Mouse (Mus musculus) midbrain, embryonic 13.5 days (tissue): ENCODE data around the gene Prkcg. TPM values are rescaled to one million over a fixed set of nuclear protein-coding genes. Genes with fewer than 3 reads are reported as not detected.
"Not testable (repeated sequence)": the region's sequence is repeated elsewhere in the genome, so short reads cannot be mapped to it uniquely, and the experiment has no call there.

Experiments
- ATAC-seq: fragments of 200-750 bp; cut with Nextera tagmentation; 2 replicates; pipeline ENCODE4 v1.8.0; 2017; ENCODE audit warnings: mild to moderate bottlenecking, moderate TSS enrichment, moderate library complexity
- H3K27ac ChIP-seq: fragments of 300-500 bp; sonication (generic); 2 replicates; pipeline ENCODE4 v1.5.1; 2015; ENCODE audit warnings: inconsistent platforms, mild to moderate bottlenecking, moderate library complexity
- H3K27me3 ChIP-seq: fragments of 300-500 bp; sonication (generic); 2 replicates; pipeline ENCODE4 v1.6.1; 2015; ENCODE audit warnings: mild to moderate bottlenecking, inconsistent platforms
- H3K36me3 ChIP-seq: fragments of 300-500 bp; sonication (generic); 2 replicates; pipeline ENCODE4 v1.6.1; 2015; ENCODE audit warnings: mild to moderate bottlenecking, inconsistent platforms
- H3K4me1 ChIP-seq: fragments of 300-500 bp; sonication (generic); replicated peaks from 2 replicates; pipeline ENCODE4 v1.6.1; 2015; ENCODE audit warnings: inconsistent platforms
- H3K4me2 ChIP-seq: fragments of 300-500 bp; sonication (generic); replicated peaks from 2 replicates; pipeline ENCODE4 v1.6.1; 2015; ENCODE audit warnings: moderate library complexity, mild to moderate bottlenecking, inconsistent platforms
- H3K4me3 ChIP-seq: fragments of 300-500 bp; sonication (generic); replicated peaks from 2 replicates; pipeline ENCODE4 v1.5.1; 2015; ENCODE audit warnings: mild to moderate bottlenecking, inconsistent platforms
- H3K9ac ChIP-seq: fragments of 300-500 bp; sonication (generic); replicated peaks from 2 replicates; pipeline ENCODE4 v1.6.1; 2015; ENCODE audit warnings: mild to moderate bottlenecking, inconsistent platforms
- H3K9me3 ChIP-seq: fragments of 300-500 bp; sonication (generic); 2 replicates; pipeline ENCODE4 v1.6.1; 2016; ENCODE audit warnings: mild to moderate bottlenecking, inconsistent platforms
- WGBS: fragments of 180-500 bp; shearing (Covaris S2); methylation state at CpG from one replicate; pipeline ENCODE4 v1.1.7; 2015; 5-methylcytosine and 5-hydroxymethylcytosine counted together
- polyA plus RNA-seq: library from polyadenylated mRNA; unstranded; fragments of >200 nt; fragmentation: Nextera tagmentation; extraction: Ambion mirVana; gene quantifications from 2 replicates; pipeline ENCODE4 v1.2.1, GENCODE M21; 2015

Prkcg gene
- polyA plus RNA-seq, 1 experiment from 2014 or later, result 0.66 TPM

- Histone ChIP-seq H3K36me3 (no peaks in the 10 kb centered on the region), H3K4me2 (no peak overlapping the region), H3K4me3 (no peak overlapping the region), H3K4me1 (no peaks in the 10 kb centered on the region), H3K9me3 (no peaks in the 10 kb centered on the region), H3K27me3 (no peaks in the 10 kb centered on the region), H3K27ac (no peak overlapping the region), H3K9ac (no peak overlapping the region)
- 63% methylated on average over 6 of the region's 6 CpGs for WGBS
- no peak for ATAC-seq
Measured at GRCm38 (mm10) chr7:3275455-3276170, 13.4 kb upstream of the Prkcg start.

GRCm38 (mm10) chr7:3276781-3277180 lies 12.2 kb upstream of the Prkcg start:
- H3K27me3 ChIP-seq, ATAC-seq, H3K36me3 ChIP-seq, H3K27ac ChIP-seq, H3K9me3 ChIP-seq, H3K4me3 ChIP-seq, H3K9ac ChIP-seq, H3K4me1 ChIP-seq, H3K4me2 ChIP-seq: not testable (repeated sequence)
- WGBS, result 48% methylated on average over 4 of the region's 4 CpGs

GRCm38 (mm10) chr7:3280080-3280653 lies 8.8 kb upstream of the Prkcg start:
- H3K4me2 ChIP-seq, result no peak overlapping the region
- H3K9ac ChIP-seq, result no peak overlapping the region
- no peaks in the 10 kb centered on the region for H3K36me3 ChIP-seq
- H3K9me3 ChIP-seq, result no peaks in the 10 kb centered on the region
- no peaks in the 10 kb centered on the region for H3K27me3 ChIP-seq
- no peaks in the 10 kb centered on the region for H3K4me1 ChIP-seq
- no peak for ATAC-seq
- WGBS, result 59% methylated on average over 5 of the region's 5 CpGs
- no peak overlapping the region for H3K4me3 ChIP-seq
- H3K27ac ChIP-seq, result no peak overlapping the region

- no peak overlapping the region for H3K27ac ChIP-seq
Measured at GRCm38 (mm10) chr7:3280654-3281153, 8.3 kb upstream of the Prkcg start.

GRCm38 (mm10) chr7:3281741-3282140 lies 7.2 kb upstream of the Prkcg start:
- Histone ChIP-seq H3K27ac (no peak overlapping the region), H3K4me1 (no peaks in the 10 kb centered on the region), H3K4me2 (no peak overlapping the region), H3K9ac (no peak overlapping the region), H3K36me3 (no peaks in the 10 kb centered on the region), H3K4me3 (no peak overlapping the region), H3K9me3 (no peaks in the 10 kb centered on the region), H3K27me3 (no peaks in the 10 kb centered on the region)
- 86% methylated on average over 6 of the region's 6 CpGs for WGBS
- no peak for ATAC-seq

More at GRCm38 (mm10) chr7:3280654-3281153, 8.3 kb upstream of the Prkcg start:
- H3K9ac ChIP-seq, result no peak overlapping the region
- no peaks in the 10 kb centered on the region for H3K4me1 ChIP-seq
- H3K36me3 ChIP-seq, result no peaks in the 10 kb centered on the region
- 47% methylated on average over 8 of the region's 8 CpGs for WGBS
- no peaks in the 10 kb centered on the region for H3K27me3 ChIP-seq
- no peak overlapping the region for H3K4me3 ChIP-seq
- H3K9me3 ChIP-seq, result no peaks in the 10 kb centered on the region
- H3K4me2 ChIP-seq, result no peak overlapping the region
- ATAC-seq, result no peak

GRCm38 (mm10) chr7:3283081-3283875 lies 5.7 kb upstream of the Prkcg start:
- Histone ChIP-seq H3K27me3 (no peaks in the 10 kb centered on the region), H3K4me2 (no peak overlapping the region), H3K9me3 (no peaks in the 10 kb centered on the region), H3K4me3 (no peak overlapping the region), H3K4me1 (no peaks in the 10 kb centered on the region), H3K9ac (no peak overlapping the region), H3K27ac (no peak overlapping the region), H3K36me3 (no peaks in the 10 kb centered on the region)
- WGBS, result 89% methylated on average over 11 of the region's 11 CpGs
- ATAC-seq, result no peak

- H3K36me3 ChIP-seq, result no peaks in the 10 kb centered on the region
- H3K4me3 ChIP-seq, result no peak overlapping the region
- no peaks in the 10 kb centered on the region for H3K9me3 ChIP-seq
- H3K4me2 ChIP-seq, result no peak overlapping the region
- H3K9ac ChIP-seq, result no peak overlapping the region
- H3K27ac ChIP-seq, result no peak overlapping the region
- no peak for ATAC-seq
- WGBS, result 82% methylated on average over 10 of the region's 10 CpGs
- H3K4me1 ChIP-seq, result peaks cover 4% of the 10 kb centered on the region; the same call in 1 of the 2 replicates
- no peaks in the 10 kb centered on the region for H3K27me3 ChIP-seq
Measured at GRCm38 (mm10) chr7:3284604-3285003, 4.4 kb upstream of the Prkcg start.

GRCm38 (mm10) chr7:3286036-3286435 lies 2.9 kb upstream of the Prkcg start:
- no peak overlapping the region for H3K4me2 ChIP-seq
- 93% methylated on average over 5 of the region's 5 CpGs for WGBS
- H3K4me1 ChIP-seq, result peaks cover 18% of the 10 kb centered on the region

GRCm38 (mm10) chr7:3287186-3287585 lies 1.8 kb upstream of the Prkcg start:
- Histone ChIP-seq H3K4me3 (no peak overlapping the region), H3K36me3 (no peaks in the 10 kb centered on the region), H3K27me3 (no peaks in the 10 kb centered on the region), H3K27ac (no peak overlapping the region), H3K9ac (no peak overlapping the region), H3K4me1 (peaks cover 28% of the 10 kb centered on the region), H3K9me3 (no peaks in the 10 kb centered on the region), H3K4me2 (no peak overlapping the region)
- no peak for ATAC-seq
- WGBS, result 69% methylated on average over 7 of the region's 7 CpGs

More at GRCm38 (mm10) chr7:3286036-3286435, 2.9 kb upstream of the Prkcg start:
- Histone ChIP-seq H3K36me3 (no peaks in the 10 kb centered on the region), H3K27me3 (no peaks in the 10 kb centered on the region), H3K9ac (no peak overlapping the region), H3K4me3 (no peak overlapping the region), H3K9me3 (no peaks in the 10 kb centered on the region), H3K27ac (no peak overlapping the region)
- ATAC-seq, result no peak

- no peaks in the 10 kb centered on the region for H3K27me3 ChIP-seq
- H3K4me1 ChIP-seq, result peaks cover 34% of the 10 kb centered on the region
Measured at GRCm38 (mm10) chr7:3290257-3291033, 1.5 kb downstream of the Prkcg start.

GRCm38 (mm10) chr7:3291197-3291596 lies 2.2 kb downstream of the Prkcg start:
- no peak overlapping the region for H3K27ac ChIP-seq
- ATAC-seq, result peak; percentile 9; the same call in 1 of the 2 replicates
- H3K4me2 ChIP-seq, result peak overlapping the region; percentile 59
- 56% methylated on average over 6 of the region's 6 CpGs for WGBS
- peak overlapping the region; percentile 53 for H3K4me3 ChIP-seq
- peaks cover 20% of the 10 kb centered on the region for H3K36me3 ChIP-seq
- H3K4me1 ChIP-seq, result peaks cover 34% of the 10 kb centered on the region
- H3K27me3 ChIP-seq, result no peaks in the 10 kb centered on the region
- no peaks in the 10 kb centered on the region for H3K9me3 ChIP-seq
- peak overlapping the region; percentile 84; the same call in 1 of the 2 replicates for H3K9ac ChIP-seq

More at GRCm38 (mm10) chr7:3290257-3291033, 1.5 kb downstream of the Prkcg start:
- Histone ChIP-seq H3K4me3 (peak overlapping the region; percentile 53), H3K9me3 (no peaks in the 10 kb centered on the region), H3K36me3 (peaks cover 15% of the 10 kb centered on the region), H3K27ac (peak overlapping the region; percentile 80), H3K4me2 (peak overlapping the region; percentile 59), H3K9ac (peak overlapping the region; percentile 84)
- peak; percentile 90 for ATAC-seq
- under 1% methylated on average over 18 of the region's 18 CpGs for WGBS
